Comparison of ENCODE assay signal across 19 mouse cellular contexts in genomic region chr2:153389831-153390230, GRCm38 (mm10).
"Had no signal": no experiment of that assay in that cellular context is flagged by ENCODE, and none has a peak within 500 bp of the region (broad histone marks: within the 10 kb centered on the region; RNA-seq: fewer than 3 reads in every experiment).

No protein-coding gene starts in this region.

- H3K9me3 ChIP-seq: limb, embryonic 15.5 days; lung, embryonic 15.5 days had no signal

- ATAC-seq: intestine, postnatal 0 days had no signal

- H3K9ac ChIP-seq: limb, embryonic 12.5 days; limb, embryonic 15.5 days; lung, embryonic 15.5 days had no signal

- H3K4me2 ChIP-seq: limb, embryonic 12.5 days; limb, embryonic 15.5 days; lung, embryonic 15.5 days; midbrain, embryonic 11.5 days had no signal

- H3K4me1 ChIP-seq: limb, embryonic 12.5 days; limb, embryonic 15.5 days; lung, embryonic 15.5 days had no signal

- H3K27me3 ChIP-seq: limb, embryonic 12.5 days; limb, embryonic 15.5 days; lung, embryonic 15.5 days had no signal

- H3K4me3 ChIP-seq: layer of hippocampus, adult 2 months; limb, embryonic 12.5 days; limb, embryonic 15.5 days; lung, embryonic 15.5 days had no signal

- DNase-seq: kidney, adult 2 months; kidney, postnatal 25 days; layer of hippocampus, adult 9-11 months; left cerebral cortex, postnatal 4 days; lung, adult 18-20 months; lung, postnatal 10 days; lung, postnatal 36 days; midbrain, embryonic 14.5 days; right cerebral cortex, postnatal 4 days; thymus, adult 2 months; thymus, postnatal 14 days had no signal

- H3K27ac ChIP-seq: kidney, postnatal 0 days; layer of hippocampus, adult 2 months; limb, embryonic 12.5 days; limb, embryonic 15.5 days; lung, embryonic 15.5 days; stomach, postnatal 0 days had no signal
